Mouse (Mus musculus) liver, postnatal 0 days (tissue): ENCODE measurements around the gene Mrpl50.
A peak's percentile ranks its signal among the peaks of the same experiment; 100 is the strongest.

Source experiments
- CTCF ChIP-seq: sonication (generic); IDR thresholded peaks from 2 replicates; pipeline ENCODE4 v1.5.1; 2016; ENCODE audit warnings: antibody characterized with exemption, low read depth
- EP300 ChIP-seq: IDR thresholded peaks from 2 replicates; pipeline ENCODE4 v1.6.1; 2016; ENCODE audit warnings: antibody characterized with exemption, low read depth, mild to moderate bottlenecking

GRCm38 (mm10) chr4:49558181-49558580 is 37.3 kb upstream of the Mrpl50 start:
- no peak for TF ChIP-seq CTCF
- TF ChIP-seq EP300, result 0 out of 2 replicates have a peak, but pooled peaks have one; percentile 42
